Mouse (Mus musculus) ovary, postnatal 36 days (tissue): ENCODE results near the gene Gipc3.

Experiments
- DNase-seq: peaks from one replicate; pipeline ENCODE4 v3.0.0; 2022; ENCODE audit warnings: low spot score, mixed read lengths

Gene Gipc3

DNA sequence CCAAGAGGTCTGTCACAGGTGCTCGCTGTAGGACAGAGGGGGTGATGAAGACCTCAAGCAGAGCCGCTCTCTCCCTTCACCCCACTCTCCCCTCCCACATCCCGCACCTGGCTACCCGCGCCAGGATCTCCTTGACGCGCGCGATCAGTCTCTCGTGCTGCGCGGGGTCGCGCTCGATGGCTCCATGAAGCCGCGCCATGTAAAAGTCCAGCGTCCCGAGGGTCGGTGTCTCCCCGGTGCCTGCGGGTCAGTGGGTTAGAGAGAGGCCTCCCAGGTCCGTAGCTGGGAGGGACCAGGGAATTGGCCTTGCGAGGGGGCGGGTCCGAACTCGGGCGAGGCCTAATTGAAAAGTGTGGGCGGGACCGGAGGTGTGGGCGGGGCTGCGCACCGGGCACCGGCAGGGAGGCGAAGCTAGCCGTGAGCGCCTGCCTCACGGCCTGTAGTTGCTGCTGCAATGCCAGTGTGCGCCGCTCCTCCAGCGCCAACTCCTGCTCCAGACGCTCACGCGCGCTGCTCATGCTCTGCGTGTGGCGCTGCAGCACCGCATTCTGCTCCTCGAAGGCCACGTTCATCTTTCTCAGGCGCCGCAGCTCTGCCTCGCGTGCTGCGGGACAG lies 3.5 kb upstream of the Gipc3 start:
- peak; percentile 67 for DNase-seq

- no peak for DNase-seq
Observed at GRCm38 (mm10) chr10:81345162-81345534, 2.1 kb upstream of the Gipc3 start.

- peak; percentile 51 for DNase-seq
Observed at GRCm38 (mm10) chr10:81344421-81345161, 1.5 kb upstream of the Gipc3 start.

DNA sequence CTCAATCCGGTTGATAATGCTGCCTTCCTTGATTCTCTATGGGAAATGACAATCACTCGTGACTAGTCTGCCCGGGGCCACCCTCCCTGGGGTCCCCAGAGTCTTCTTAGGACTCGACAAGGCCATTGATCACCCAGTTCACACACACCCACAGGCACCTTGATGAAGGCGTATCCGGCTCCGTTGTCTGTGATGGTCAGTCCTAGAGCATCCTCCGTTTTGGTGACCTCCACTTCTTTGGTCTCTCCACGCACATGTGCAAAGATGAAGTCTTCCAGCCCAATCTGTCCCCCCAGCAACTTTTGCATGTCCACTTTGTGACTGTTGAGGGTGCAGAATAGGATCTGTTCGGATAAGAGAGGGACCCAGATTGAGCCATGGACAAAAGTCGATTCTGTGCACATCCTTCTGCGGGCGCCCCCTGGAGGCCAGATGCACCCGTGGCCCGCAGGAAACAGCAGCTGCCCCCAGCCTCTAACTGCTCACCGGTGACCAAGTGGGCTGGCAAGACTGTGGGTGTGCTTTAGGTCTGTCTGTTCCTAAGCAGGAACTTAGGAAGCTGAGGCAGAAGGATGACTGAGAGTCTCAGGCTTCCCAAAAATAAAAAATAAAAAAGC lies 1.6 kb downstream of the Gipc3 start:
- DNase-seq, result peak; percentile 67

GRCm38 (mm10) chr10:81340551-81341332 lies 2.3 kb downstream of the Gipc3 start:
- DNase-seq, result no peak

DNA sequence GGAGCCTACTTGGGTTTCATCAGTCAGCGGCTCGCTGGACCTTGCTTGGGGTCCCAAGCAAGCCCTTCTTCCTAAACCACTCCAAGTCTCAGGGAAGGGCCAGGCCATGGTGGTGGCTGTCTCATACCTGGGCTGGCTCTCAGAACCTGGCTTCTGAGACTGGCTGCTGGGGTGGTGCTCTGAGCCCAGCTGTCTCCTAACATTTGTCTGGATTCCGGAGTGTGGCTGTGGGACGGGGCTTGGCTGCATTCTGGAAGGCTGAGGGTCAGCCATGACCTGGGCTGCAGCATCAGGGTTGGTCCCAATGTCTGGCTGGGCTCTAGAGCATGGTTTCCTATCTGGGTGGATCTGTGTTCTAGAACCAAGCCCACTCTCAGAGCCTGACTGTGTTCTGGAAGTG lies 6.5 kb downstream of the Gipc3 start:
- DNase-seq, result no peak

- no peak for DNase-seq
Observed at GRCm38 (mm10) chr10:81335393-81336340, 7.4 kb downstream of the Gipc3 start.

- DNase-seq, result no peak
Observed at GRCm38 (mm10) chr10:81334324-81334723, 8.7 kb downstream of the Gipc3 start.

DNA sequence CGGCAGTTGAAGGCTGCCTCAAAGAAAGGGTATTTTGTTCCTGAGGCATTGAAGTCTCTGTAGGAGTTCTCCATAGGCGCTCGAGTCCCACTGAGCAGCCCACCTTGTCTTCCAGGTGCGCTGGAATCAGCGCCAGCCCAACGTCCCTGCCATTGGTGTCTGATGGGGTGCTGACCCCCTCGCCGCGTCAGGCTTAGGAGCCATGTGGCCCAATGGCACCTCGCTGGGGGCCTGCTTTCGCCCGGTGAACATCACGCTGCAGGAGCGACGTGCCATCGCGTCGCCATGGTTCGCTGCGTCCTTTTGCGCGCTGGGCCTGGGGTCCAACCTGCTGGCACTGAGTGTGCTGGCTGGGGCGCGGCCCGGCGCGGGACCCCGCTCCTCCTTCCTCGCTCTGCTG lies 10.8 kb downstream of the Gipc3 start:
- DNase-seq, result no peak

GRCm38 (mm10) chr10:81330007-81330406 lies 13.1 kb downstream of the Gipc3 start:
- no peak for DNase-seq

DNA sequence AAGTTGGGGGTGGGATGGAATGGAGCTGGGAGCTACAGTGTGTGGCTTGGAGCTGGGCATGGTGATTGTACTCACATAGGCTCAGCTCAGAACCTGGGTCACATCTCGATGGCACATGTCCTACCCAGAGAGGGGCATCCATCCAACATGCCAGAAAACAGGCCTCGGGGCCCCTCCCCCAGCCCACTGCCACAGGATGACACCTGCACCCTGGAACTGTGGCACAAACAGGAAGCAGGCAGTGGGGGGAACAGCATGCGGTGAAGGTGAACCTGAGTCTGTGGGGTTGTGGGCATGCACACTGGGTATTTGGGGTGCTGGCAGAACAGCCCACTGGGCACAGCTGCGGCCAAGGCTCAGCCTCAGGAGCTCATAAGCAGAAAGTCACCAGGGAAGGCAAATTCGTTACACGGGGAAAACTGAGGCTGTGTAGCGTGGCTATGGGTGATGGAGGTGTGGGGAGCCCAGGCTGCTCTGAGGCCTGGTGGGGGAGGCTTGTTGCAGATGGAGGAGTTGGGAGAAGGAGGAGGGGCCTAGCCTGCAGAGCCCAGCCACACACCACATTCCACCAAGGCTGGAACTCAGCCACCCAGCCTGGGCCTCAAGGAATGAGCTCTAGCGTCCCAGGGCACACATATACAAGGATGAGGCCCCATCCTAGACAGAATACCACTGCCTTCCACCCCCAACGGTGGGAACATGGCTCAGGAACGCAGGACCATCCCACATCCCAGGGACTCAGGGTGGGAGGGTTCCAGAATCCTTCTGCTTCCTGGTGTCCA lies 13.7 kb downstream of the Gipc3 start:
- DNase-seq, result no peak

- DNase-seq, result peak; percentile 50
Observed at GRCm38 (mm10) chr10:81328386-81328785, 14.7 kb downstream of the Gipc3 start, which contains the start of gene Tbxa2r. Tbxa2r (plus strand) TSS chr10:81328731.

GRCm38 (mm10) chr10:81327959-81328358 lies 15.1 kb downstream of the Gipc3 start:
- DNase-seq, result no peak

GRCm38 (mm10) chr10:81326858-81327257 lies 16.2 kb downstream of the Gipc3 start:
- no peak for DNase-seq

- DNase-seq, result no peak
Observed at GRCm38 (mm10) chr10:81325781-81326180, 17.3 kb downstream of the Gipc3 start.

DNA sequence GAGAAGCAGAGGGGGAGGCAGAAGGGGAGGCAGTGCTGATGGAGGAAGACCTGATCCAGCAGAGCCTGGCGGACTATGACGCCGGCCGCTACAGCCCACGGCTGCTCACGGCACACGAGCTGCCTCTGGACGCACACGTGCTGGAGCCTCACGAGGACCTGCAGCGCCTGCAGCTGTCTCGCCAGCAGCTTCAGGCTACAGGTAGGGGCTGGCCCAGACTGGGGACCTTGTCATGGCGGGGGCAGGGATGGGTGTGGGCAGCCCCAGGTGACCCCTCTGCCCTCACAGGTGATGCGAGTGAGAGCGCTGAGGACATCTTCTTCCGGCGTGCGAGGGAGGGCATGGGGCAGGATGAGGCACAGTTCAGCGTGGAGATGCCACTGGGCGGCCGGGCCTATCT lies 17.9 kb downstream of the Gipc3 start:
- DNase-seq, result no peak

GRCm38 (mm10) chr10:81323791-81324530 lies 19.1 kb downstream of the Gipc3 start:
- DNase-seq, result no peak

- DNase-seq, result no peak
Observed at GRCm38 (mm10) chr10:81323141-81323775, 19.8 kb downstream of the Gipc3 start.

DNA sequence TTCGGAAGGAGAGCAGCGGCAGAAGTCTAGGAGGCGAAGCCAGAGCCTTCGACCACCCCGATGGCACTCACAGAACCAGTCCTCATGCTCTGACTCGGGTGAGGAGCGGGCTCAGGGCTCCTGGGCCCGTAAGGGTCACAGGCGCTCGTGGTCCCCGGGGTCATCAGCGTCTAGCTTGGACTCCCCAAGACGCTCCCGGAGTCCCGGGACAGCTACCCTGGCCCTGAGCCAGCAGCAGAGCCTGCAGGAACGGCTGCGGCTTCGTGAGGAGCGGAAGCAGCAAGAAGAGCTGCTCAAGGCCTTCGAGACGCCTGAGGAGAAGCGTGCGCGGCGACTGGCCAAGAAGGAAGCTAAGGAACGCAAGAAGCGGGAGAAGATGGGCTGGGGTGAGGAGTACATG lies 20.6 kb downstream of the Gipc3 start:
- no peak for DNase-seq
